Mouse (Mus musculus) kidney, postnatal 10 days (tissue): Measurements from ENCODE around the gene Fam20c.
A peak's percentile ranks its signal among the peaks of the same experiment; 100 is the strongest.

Source experiments
- DNase-seq: peaks from one replicate; pipeline ENCODE4 v3.0.0; 2021; ENCODE audit warnings: mixed read lengths

Gene Fam20c

DNA sequence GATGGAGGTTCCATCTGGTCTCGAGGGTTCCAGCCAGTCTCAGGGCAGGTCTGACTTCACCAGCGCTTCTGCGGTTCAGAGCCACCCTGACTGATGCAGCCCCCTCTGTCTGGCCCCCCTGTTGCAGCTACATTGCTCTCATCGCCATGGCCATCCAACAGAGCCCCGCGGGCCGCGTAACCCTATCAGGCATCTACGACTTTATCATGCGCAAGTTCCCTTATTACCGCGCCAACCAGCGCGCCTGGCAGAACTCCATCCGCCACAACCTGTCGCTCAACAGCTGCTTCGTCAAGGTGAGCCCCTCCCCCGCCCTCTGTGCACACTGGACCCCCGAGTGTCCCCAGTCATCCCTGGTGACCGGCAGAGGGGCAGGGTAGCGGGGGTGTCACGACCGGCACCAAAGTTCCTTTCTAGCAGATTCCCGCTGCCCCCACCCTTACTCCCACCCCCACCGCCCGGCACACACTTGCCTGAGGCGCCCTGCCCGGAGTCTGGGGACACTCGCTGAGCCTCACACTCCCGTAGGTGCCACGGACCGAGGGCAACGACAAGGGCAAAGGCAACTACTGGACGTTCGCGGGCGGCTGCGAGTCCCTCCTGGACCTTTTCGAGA lies 66.5 kb downstream of the Fam20c start:
- no peak for DNase-seq

DNA sequence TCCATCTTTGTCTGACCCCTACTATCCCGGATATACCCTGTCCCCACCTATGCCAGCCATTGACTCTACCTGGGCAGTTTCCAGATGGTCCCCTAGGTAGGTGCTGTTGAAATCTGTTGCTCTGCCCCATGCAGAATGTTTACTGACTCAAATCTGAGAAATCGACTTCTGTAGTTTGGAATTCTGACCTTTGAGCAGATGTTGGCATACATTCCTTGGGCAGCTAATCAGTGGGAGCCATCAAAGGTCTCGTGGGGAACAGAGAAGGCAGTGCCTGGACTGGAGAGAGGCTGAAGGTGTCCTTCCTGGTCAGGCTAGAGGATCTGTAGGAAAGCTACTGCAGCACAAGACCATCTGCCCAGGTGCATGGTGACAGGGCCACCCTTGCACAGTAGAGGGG lies 70.8 kb downstream of the Fam20c start:
- DNase-seq, result no peak

DNA sequence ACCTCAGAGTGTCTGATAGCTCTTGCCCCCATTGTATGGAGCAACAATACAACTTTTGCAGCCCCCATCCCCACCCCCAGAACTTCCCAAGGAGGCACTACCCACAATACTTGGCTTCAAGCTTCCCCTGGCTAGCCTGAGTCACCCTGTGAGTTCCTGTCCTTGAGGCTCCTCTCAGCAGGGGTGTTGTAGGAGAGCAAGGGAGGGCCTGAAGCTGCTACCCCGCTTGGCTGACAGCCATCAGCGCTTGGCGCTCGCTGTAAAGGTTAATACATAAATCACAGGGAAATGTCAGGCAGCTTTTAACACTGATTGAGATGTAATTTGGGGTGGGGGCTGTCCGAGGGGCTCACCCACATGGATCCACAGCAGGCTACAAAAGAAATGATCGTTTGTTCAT lies 79.1 kb downstream of the Fam20c start:
- DNase-seq, result peak; percentile 65

DNA sequence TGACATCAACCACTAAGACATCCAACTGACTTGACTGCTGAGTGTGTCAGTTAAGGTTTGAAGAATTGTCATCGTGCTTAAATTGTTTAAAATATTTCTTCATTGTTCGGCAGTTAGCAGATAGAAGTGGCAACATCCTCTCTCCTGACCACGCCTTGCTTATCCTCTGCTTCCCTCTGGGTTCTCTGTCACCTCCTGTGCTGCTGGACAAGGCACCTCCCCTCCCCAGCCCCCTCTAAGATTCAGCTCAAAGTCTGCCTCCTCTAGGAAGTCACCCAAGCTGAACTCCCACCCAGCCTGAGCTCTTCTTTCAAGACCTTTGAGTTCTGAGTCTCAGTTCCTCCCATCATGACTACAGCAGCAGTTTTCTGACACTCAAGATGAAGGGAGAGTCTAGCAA lies 80.6 kb downstream of the Fam20c start:
- DNase-seq, result no peak

DNA sequence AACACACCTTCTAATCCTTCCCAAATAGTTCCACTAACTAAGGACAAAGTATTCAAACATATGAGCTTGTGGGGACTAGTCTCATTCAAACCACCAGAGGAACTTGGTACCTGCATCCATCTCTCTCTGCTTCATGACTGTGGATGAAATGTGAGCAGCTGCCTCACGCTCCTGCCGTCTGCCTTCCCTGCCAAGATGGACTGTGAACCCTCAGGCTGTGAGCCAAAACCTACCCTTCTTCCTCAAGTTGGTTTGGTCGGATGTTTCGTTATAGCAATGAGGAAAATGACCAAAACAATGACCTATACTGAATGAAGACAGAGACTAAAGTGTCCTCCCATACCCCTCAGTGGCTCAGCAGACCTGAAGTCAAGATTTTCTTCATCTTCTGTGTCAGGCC lies 86.7 kb downstream of the Fam20c start:
- no peak for DNase-seq

DNA sequence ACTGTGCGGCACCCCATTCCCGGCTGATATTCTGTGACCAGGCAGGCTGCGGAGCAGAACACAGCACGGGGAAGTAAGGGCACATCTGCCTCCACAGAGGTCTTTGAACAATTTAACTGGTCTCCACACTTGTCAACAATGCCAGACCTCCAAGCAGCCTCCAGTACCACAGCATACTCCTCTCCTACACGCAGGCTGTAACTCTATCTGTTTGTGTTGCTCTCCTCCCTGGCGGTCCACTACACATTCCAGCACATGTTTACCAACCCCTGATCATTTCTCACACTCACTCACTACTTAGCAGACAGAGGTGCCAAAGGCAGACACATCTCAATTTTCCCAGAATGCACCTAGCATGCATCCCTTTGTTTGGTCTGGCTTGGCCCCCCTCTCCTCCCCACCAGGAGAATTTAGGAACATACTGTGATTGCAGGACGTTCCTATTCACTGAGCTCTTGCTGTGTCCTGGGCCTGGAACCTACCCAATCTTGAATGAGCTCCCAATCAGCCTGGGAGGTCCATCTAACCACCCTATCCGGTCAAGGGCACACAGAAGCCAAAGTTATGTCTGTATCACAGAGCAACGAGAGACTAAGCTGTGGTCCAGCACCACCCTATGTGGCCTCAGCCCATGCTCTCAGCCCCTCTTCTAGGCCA lies 89.0 kb downstream of the Fam20c start:
- DNase-seq, result no peak

DNA sequence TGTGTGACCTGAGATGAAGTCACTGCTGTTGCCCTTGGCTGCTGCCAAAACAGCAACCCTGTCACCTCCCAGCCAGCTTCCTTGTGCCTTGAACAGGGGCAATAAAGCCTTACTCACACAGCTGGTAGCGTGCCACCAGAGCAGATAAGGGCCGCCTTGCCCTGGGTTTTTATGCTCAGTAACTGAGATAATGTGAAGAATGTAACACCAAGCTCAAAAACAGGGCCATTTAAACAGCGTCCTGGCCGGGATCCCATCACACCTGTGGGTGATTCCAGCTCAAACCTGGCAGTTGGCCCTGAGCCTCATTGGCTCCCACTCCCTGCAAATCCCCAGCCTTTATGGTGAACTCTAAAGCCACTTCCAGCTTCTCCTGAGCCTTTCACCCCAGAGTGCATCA lies 92.2 kb downstream of the Fam20c start:
- DNase-seq, result peak; percentile 67

DNA sequence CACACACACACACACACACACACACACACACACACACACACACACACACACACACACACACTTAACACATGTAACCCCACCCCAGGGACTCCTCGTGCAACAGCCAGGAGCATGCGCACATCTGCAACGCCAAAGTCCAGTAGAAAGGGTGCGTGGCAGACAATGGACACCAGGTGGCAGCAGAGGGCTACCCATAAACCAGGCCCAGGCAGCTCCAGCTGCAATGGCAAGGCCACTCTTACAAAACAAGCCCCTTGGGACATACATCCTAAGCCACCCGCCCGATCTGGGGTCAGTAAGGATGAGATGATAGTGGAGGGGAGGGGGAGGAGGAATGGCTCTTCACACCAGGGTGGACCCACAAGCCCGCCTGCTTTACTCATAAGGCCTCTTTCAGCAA lies 93.8 kb downstream of the Fam20c start:
- peak; percentile 93 for DNase-seq

DNA sequence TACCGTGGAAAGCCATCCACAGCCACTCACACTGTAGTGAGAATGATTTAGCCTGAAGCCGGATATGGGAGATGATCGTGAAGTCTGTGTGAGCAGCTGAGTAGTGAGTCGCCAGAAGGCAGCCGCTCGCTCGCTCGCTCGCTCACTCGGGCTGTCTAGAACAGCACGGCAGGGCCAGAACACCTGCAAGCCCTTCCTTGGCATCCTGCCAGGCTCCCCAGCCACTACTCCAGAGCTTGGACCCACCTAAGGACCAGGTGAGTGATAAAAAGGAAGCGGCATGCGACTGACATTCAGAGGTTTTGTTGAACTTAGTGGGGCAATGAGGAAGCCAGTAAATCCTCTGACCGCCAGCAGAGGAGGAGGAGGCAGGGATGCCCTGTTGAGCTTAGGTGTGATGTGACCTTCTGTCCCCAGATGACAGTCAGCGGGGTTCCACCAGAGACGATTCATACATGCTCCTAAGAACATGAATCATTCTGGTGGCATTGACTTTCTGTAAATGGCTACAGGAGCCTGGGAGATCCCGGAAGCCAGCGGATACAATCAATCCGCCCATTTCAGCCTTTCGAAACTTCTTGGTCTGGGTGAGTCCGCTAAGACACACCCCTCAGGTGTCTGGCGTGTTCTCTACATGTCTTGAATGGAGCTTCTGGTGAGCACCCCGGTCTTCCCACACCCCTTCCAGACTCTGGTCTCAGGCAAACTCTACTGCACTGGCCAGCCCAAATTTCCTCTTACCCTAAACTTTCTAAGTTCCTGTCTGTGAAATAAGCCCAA lies 95.6 kb downstream of the Fam20c start:
- peak; percentile 44 for DNase-seq

DNA sequence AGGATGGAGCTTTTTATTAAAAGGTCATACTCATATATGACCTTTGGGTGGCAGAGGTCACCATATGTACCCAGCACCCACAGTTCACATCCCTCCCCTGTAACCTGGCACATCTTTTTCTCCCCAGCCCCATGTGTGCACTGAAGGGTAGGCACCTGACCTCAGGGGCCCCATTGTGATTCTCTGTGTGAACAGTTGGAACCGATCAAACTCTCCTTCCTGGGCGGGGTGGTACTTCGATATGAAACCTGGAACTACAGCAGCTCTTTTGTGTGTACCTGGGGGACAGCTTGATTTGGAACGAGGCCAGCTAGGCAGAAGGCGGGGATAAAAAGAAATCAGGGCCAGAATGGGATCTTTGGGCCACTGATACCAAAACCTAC lies 96.1 kb downstream of the Fam20c start:
- no peak for DNase-seq

DNA sequence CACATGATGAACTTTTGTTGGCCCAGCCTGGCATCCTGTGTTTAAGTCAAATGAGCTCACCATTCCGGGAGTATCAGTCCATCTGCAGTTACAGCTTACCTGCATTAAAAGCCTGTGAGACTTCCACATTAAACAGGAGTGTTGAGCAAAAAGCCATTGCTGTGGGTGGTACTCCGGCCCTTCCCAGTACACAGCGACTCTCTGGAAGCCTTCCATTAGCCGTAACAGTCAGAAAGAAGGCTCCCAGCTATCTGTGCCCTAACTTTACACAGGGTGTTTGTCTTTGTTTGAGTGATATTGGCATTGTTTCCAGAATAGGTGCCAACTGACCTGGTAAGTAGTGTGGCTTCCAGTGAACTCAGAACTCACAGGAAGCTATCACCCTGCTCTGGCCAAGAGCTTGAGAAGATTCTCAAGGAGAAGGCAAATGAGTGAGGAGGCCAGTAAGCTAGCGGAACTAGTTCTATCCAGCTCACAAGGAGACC lies 97.0 kb downstream of the Fam20c start:
- no peak for DNase-seq

DNA sequence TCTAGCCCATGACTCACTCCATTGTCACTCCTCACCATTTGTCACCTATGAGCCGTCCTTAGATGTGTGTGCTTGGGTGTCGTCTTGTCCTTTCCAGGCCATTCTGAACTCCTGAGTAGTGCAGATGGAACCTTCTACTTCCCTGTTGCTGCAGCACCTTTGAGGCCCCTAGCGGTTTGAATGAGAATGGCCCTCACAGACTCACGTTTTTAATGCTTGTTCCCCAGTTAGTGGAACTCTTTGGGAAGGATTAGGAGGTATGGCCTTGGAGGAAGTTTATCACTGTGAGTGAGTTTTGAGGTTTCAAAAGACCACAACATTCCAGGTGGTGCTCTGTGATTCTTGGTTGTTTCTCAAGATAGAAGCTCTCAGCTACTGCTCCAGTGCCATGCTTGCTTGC lies 97.8 kb downstream of the Fam20c start:
- DNase-seq, result no peak

DNA sequence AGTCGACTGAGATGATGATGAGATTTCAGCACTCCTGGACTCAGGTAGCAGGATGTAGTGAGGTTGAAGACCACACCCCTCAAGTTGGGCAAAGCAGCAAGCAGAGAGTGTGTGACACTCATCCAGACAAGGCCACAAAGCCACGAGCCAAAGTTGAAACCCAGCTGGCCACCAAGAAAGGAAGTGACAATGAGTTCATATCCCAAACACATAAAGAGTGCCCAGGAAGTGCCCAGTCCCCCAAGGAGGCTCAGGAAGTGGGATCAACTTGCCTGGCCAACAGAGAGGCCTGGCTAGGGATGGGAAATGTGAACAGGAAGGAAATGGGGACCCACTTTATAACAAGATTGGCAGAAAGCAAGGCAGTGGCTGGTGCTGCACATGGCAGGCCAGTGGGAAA lies 99.0 kb downstream of the Fam20c start:
- DNase-seq, result no peak

DNA sequence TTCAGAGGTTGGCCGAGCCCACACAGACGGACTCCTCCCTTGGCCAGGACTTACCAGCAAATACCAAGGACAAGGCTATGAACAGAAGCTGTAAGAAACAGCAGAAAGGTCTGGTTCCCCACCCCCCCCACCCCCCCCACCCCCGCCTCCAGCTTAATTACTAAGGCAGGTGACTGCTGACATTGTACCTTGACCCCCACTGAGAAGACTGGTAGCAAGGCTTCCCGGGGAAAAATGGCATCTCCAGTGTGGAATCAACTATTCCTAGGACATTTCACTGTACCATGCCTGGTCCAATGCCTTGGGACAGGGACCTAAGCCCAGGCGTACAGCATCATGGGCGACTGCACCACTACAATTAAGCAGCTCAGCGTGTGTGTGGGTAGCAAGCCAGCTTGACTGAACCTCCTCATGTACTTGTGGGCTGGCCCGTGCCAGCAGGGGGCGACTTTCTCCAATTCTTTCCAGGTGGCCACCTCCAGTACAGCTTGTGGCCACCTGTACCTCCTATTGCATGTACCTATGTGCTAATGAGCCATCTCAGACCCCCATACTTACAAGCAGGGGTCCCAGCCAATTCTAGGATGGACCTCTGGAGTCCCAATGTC lies 102.8 kb downstream of the Fam20c start:
- DNase-seq, result peak; percentile 93

DNA sequence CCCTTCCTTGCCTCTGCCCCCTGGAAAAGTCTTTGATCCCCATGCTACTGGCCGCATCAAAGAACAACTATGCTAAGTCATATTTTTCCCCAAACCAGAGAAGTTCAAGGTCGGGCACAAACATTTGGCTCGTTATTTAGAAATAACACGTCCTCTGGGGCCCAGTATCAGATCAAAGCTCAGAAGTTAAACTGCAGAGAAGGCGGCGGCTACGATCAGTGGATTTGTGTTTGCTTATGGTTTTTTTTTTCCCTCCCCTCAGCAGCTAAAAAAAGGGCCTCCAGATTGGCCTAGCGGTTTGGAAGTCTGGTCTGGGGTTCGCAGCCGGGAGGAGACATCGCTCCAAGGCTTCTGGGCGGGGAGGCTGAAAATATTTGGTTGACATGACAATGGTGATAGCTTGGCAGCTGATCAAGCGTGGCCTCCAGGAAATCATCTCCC lies 103.5 kb downstream of the Fam20c start:
- DNase-seq, result peak; percentile 55
